Mouse (Mus musculus) CH12.LX (cell line): ENCODE measurements at regions not wholly inside any gene's neighbourhood (a gene's known extent, or its start where the extent isn't known, plus 50 kb on each side); places are given as distances from the start of the nearest gene placed in this dataset.

Experiments used
- DNase-seq: peaks from one replicate; pipeline ENCODE4 v3.0.0-alpha.2; 2013; ENCODE audit errors: extremely low read depth
- H3K27ac ChIP-seq: 2 replicates; pipeline ENCODE4 v1.5.1; 2012; ENCODE audit warnings: low read depth, mild to moderate bottlenecking, control low read depth, moderate library complexity; ENCODE audit not compliant: insufficient read depth
- H3K27me3 ChIP-seq: replicated peaks from 2 replicates; pipeline ENCODE3; 2012; ENCODE audit warnings: inconsistent platforms
- H3K36me3 ChIP-seq, 2 experiments: replicated peaks in 1 of 2; 2 replicates each; pipeline versions ENCODE3 to v1.6.1; 2012; ENCODE audit warnings: inconsistent platforms in 1 of 2, low read length in 1 of 2, mild to moderate bottlenecking in 1 of 2, mixed read lengths in 1 of 2, moderate library complexity in 1 of 2; ENCODE audit not compliant: control insufficient read depth in 1 of 2, insufficient read depth in 1 of 2
- H3K4me1 ChIP-seq, 2 experiments: 2 replicates each; pipeline ENCODE4 v1.6.1; 2012; ENCODE audit warnings: inconsistent platforms in 1 of 2, moderate library complexity in 1 of 2; ENCODE audit not compliant: insufficient read depth in 2 of 2, control insufficient read depth in 1 of 2
- H3K4me2 ChIP-seq: 2 replicates; pipeline ENCODE4 v1.6.1; 2012; ENCODE audit warnings: low read depth, mild to moderate bottlenecking, control low read depth; ENCODE audit not compliant: poor library complexity, insufficient read depth, severe bottlenecking
- H3K4me3 ChIP-seq, 3 experiments: fragments of 150-350 bp in 1 of 3; sonication (generic) in 1 of 3; replicated peaks in 1 of 3; 2 replicates each; pipeline versions ENCODE3 to v1.5.1; 2011 to 2012; ENCODE audit warnings: low read depth in 2 of 3, low read length in 2 of 3, mild to moderate bottlenecking in 2 of 3, moderate library complexity in 2 of 3, control low read depth in 1 of 3, improper control_type of control experiment in 1 of 3, inconsistent platforms in 1 of 3, mixed read lengths in 1 of 3; ENCODE audit not compliant: poor library complexity in 1 of 3
- H3K79me2 ChIP-seq: replicated peaks from 2 replicates; pipeline ENCODE4 v1.6.1; 2012; ENCODE audit warnings: mild to moderate bottlenecking, moderate library complexity; ENCODE audit not compliant: control insufficient read depth, poor library complexity, insufficient read depth, severe bottlenecking; ENCODE audit errors: extremely low read depth
- H3K9ac ChIP-seq: 2 replicates; pipeline ENCODE4 v1.6.1; 2012; ENCODE audit warnings: low read depth, mild to moderate bottlenecking, control low read depth, moderate library complexity; ENCODE audit not compliant: insufficient read depth
- H3K9me3 ChIP-seq: replicated peaks from 2 replicates; pipeline ENCODE3; 2012; ENCODE audit warnings: low read length, inconsistent platforms, mixed read lengths
- BHLHE40 ChIP-seq: IDR thresholded peaks from 2 replicates; pipeline ENCODE4 v1.6.1; 2011; ENCODE audit warnings: mild to moderate bottlenecking, low read depth, low read length, improper control_type of control experiment
- CHD2 ChIP-seq: IDR thresholded peaks from 2 replicates; pipeline ENCODE4 v1.6.1; 2011; ENCODE audit warnings: low read length, improper control_type of control experiment
- CTCF ChIP-seq, 2 experiments: IDR thresholded peaks in 1 of 2; conservative IDR thresholded peaks in 1 of 2; 2 replicates each; pipeline ENCODE4 v1.5.1; 2011 to 2012; ENCODE audit warnings: low read depth in 2 of 2, low read length in 2 of 2, improper control_type of control experiment in 1 of 2, inconsistent platforms in 1 of 2, mild to moderate bottlenecking in 1 of 2, moderate library complexity in 1 of 2
- EP300 ChIP-seq: IDR thresholded peaks from 2 replicates; pipeline ENCODE4 v1.6.1; 2011; ENCODE audit warnings: low read length, improper control_type of control experiment
- ETS1 ChIP-seq: conservative IDR thresholded peaks from 2 replicates; pipeline ENCODE4 v1.6.1; 2012; ENCODE audit warnings: low read depth, mild to moderate bottlenecking, inconsistent platforms, low read length, improper control_type of control experiment, moderate library complexity
- GABPA ChIP-seq: IDR thresholded peaks from 2 replicates; pipeline ENCODE4 v1.6.1; 2012; ENCODE audit warnings: low read depth, low read length, improper control_type of control experiment, inconsistent platforms; ENCODE audit not compliant: insufficient replicate concordance
- MAFK ChIP-seq: IDR thresholded peaks from 2 replicates; pipeline ENCODE4 v1.6.1; 2011; ENCODE audit warnings: low read length, improper control_type of control experiment; ENCODE audit not compliant: insufficient replicate concordance
- MAX ChIP-seq: IDR thresholded peaks from 2 replicates; pipeline ENCODE4 v1.6.1; 2011; ENCODE audit warnings: low read length, improper control_type of control experiment
- MAZ ChIP-seq: IDR thresholded peaks from 2 replicates; pipeline ENCODE4 v1.6.1; 2012; ENCODE audit warnings: low read depth, mild to moderate bottlenecking, inconsistent platforms, low read length, improper control_type of control experiment, moderate library complexity
- MYC ChIP-seq: IDR thresholded peaks from 2 replicates; pipeline ENCODE4 v1.6.1; 2011; ENCODE audit warnings: low read depth, mild to moderate bottlenecking, improper control_type of control experiment, low read length
- NRF1 ChIP-seq: IDR thresholded peaks from 2 replicates; pipeline ENCODE4 v1.6.1; 2014; ENCODE audit warnings: low read depth, mild to moderate bottlenecking, inconsistent platforms, low read length, improper control_type of control experiment, moderate library complexity
- POLR2A ChIP-seq: IDR thresholded peaks from 2 replicates; pipeline ENCODE4 v1.6.1; 2011; ENCODE audit warnings: low read depth, mild to moderate bottlenecking, improper control_type of control experiment, low read length
- SIN3A ChIP-seq: IDR thresholded peaks from 2 replicates; pipeline ENCODE4 v1.6.1; 2012; ENCODE audit warnings: low read length, improper control_type of control experiment, inconsistent platforms
- SMC3 ChIP-seq: IDR thresholded peaks from 2 replicates; pipeline ENCODE4 v1.6.1; 2011; ENCODE audit warnings: low read depth, low read length, improper control_type of control experiment
- TBP ChIP-seq: conservative IDR thresholded peaks from 2 replicates; pipeline ENCODE4 v1.6.1; 2011; ENCODE audit warnings: low read depth, low read length, improper control_type of control experiment
- TCF12 ChIP-seq: IDR thresholded peaks from 2 replicates; pipeline ENCODE4 v1.6.1; 2014; ENCODE audit warnings: low read depth, mild to moderate bottlenecking, inconsistent platforms, low read length, improper control_type of control experiment
- UBTF ChIP-seq: IDR thresholded peaks from 2 replicates; pipeline ENCODE4 v1.6.1; 2012; ENCODE audit warnings: low read depth, mild to moderate bottlenecking, inconsistent platforms, low read length, improper control_type of control experiment, moderate library complexity
- USF2 ChIP-seq: conservative IDR thresholded peaks from 2 replicates; pipeline ENCODE4 v1.6.1; 2011; ENCODE audit warnings: low read depth, low read length, improper control_type of control experiment
- ZC3H11A ChIP-seq: IDR thresholded peaks from 2 replicates; pipeline ENCODE4 v1.6.1; 2012; ENCODE audit warnings: low read depth, mild to moderate bottlenecking, inconsistent platforms, low read length, improper control_type of control experiment
- ZKSCAN1 ChIP-seq: IDR thresholded peaks from 2 replicates; pipeline ENCODE4 v1.6.1; 2012; ENCODE audit warnings: low read depth, inconsistent platforms, low read length, improper control_type of control experiment, borderline replicate concordance
- ZMIZ1 ChIP-seq: IDR thresholded peaks from 2 replicates; pipeline ENCODE4 v1.6.1; 2012; ENCODE audit warnings: low read depth, mild to moderate bottlenecking, inconsistent platforms, low read length, improper control_type of control experiment
- ZNF384 ChIP-seq: IDR thresholded peaks from 2 replicates; pipeline ENCODE4 v1.6.1; 2012; ENCODE audit warnings: low read depth, low read length, improper control_type of control experiment, inconsistent platforms
- dilution Hi-C: fragments of 300-500 bp; cut with MboI; formaldehyde crosslinking; loops from 2 replicates; pipeline ENCODE4 v1.14.3; 2020; ENCODE audit warnings: low sequenced_read_pairs; ENCODE audit not compliant: extremely low pct_unique_long_range_greater_than_20kb, extremely low pct_ligation_motif_present
- in situ Hi-C: fragments of 300-500 bp; cut with MboI; formaldehyde crosslinking; loops from 3 replicates; pipeline ENCODE4 v1.14.3; 2019; ENCODE audit warnings: low sequenced_read_pairs, low pct_ligation_motif_present, low pct_unique_long_range_greater_than_20kb, mixed read lengths

- TF ChIP-seq GABPA (no peak), SMC3 (no peak), ZKSCAN1 (no peak), TBP (no peak), ZC3H11A (no peak), MAX (no peak), EP300 (no peak), MAZ (no peak), USF2 (no peak), ETS1 (no peak), MAFK (no peak)
- Histone ChIP-seq H3K9me3 (no peaks in the 10 kb centered on the region), H3K27ac (no peak overlapping the region), H3K4me3 (no peak overlapping the region), H3K4me2 (no peak overlapping the region), H3K36me3 (no peaks in the 10 kb centered on the region), H3K9ac (no peak overlapping the region), H3K4me1 (peaks cover 29 to 81% of the 10 kb centered on the region in 2 experiments), H3K79me2 (no peaks in the 10 kb centered on the region), H3K27me3 (no peaks in the 10 kb centered on the region)
- no peak for DNase-seq
- dilution Hi-C loops (no loop called here), in situ Hi-C loops (no loop called here)
Measured at GRCm38 (mm10) chr12:77092741-77093140, 130.7 kb upstream of the Max start.

- H3K9me3 ChIP-seq: no peaks in the 10 kb centered on the region
- no peaks in the 10 kb centered on the region for H3K27me3 ChIP-seq
- no peak for DNase-seq
- in situ Hi-C loops: no loop called here
- H3K4me2 ChIP-seq: no peak overlapping the region
- H3K36me3 ChIP-seq: no peaks in the 10 kb centered on the region
- H3K27ac ChIP-seq: no peak overlapping the region
- dilution Hi-C loops: no loop called here
- no peak overlapping the region for H3K4me3 ChIP-seq
- H3K79me2 ChIP-seq: no peaks in the 10 kb centered on the region
- peaks cover 29 to 79% of the 10 kb centered on the region in 2 experiments for H3K4me1 ChIP-seq
- H3K9ac ChIP-seq: no peak overlapping the region
- TF ChIP-seq SIN3A (no peak), CTCF (conservative IDR thresholded peaks at IDR 0.05 in 1 of 2, IDR thresholded peaks at IDR 0.05 in 1 of 2; ENCODE audit: low read depth in 2 of 2, low read length in 2 of 2) (no peak), ZMIZ1 (no peak), TCF12 (no peak), CHD2 (no peak), BHLHE40 (no peak), ZNF384 (no peak), MAX (no peak), NRF1 (no peak), POLR2A (no peak), MYC (no peak), UBTF (no peak), ZKSCAN1 (no peak)
Measured at GRCm38 (mm10) chr12:77092143-77092542, 130.1 kb upstream of the Max start.
